Mouse (Mus musculus): ENCODE data around the gene Dot1l. TPM values are rescaled to one million over a fixed set of nuclear protein-coding genes. Genes with fewer than 3 reads are reported as not detected.
"Not testable (repeated sequence)": the region's sequence is repeated elsewhere in the genome, so short reads cannot be mapped to it uniquely, and the experiment has no call there.

Dot1l gene
- total RNA-seq, 2 experiments from 2014 or later: 39.9 to 60.6 TPM

- peak; percentile 69 to 75 for DNase-seq (ENCODE audit: extremely low spot score in 1 of 2, low spot score in 1 of 2)
Observed at GRCm38 (mm10) chr10:80807057-80807627, 52.1 kb downstream of the Dot1l start.

- DNase-seq (ENCODE audit: extremely low spot score in 1 of 2, low spot score in 1 of 2): no peak
Observed at GRCm38 (mm10) chr10:80808099-80808984, 53.3 kb downstream of the Dot1l start.

GRCm38 (mm10) chr10:80808985-80809632 lies 54.1 kb downstream of the Dot1l start:
- DNase-seq (ENCODE audit: extremely low spot score in 1 of 2, low spot score in 1 of 2): no peak

- no peak for DNase-seq (ENCODE audit: extremely low spot score in 1 of 2, low spot score in 1 of 2)
Observed at GRCm38 (mm10) chr10:80810084-80810483, 55.1 kb downstream of the Dot1l start.

- DNase-seq (ENCODE audit: extremely low spot score in 1 of 2, low spot score in 1 of 2): no peak
Observed at GRCm38 (mm10) chr10:80812391-80813041, 57.5 kb downstream of the Dot1l start.

- DNase-seq (ENCODE audit: extremely low spot score in 1 of 2, low spot score in 1 of 2): no peak
Observed at GRCm38 (mm10) chr10:80813366-80813765, 58.4 kb downstream of the Dot1l start, which contains the start of gene Jsrp1. Gene Jsrp1, minus strand, starts transcription at chr10:80813498.

- DNase-seq (ENCODE audit: extremely low spot score in 1 of 2, low spot score in 1 of 2): no peak
Observed at GRCm38 (mm10) chr10:80814800-80815199, 59.8 kb downstream of the Dot1l start.

- not testable (repeated sequence) for DNase-seq (ENCODE audit: extremely low spot score in 1 of 2, low spot score in 1 of 2)
Observed at GRCm38 (mm10) chr10:80816303-80816702, 61.3 kb downstream of the Dot1l start.

GRCm38 (mm10) chr10:80817164-80817563 lies 62.2 kb downstream of the Dot1l start:
- DNase-seq (ENCODE audit: extremely low spot score in 1 of 2, low spot score in 1 of 2): no peak

GRCm38 (mm10) chr10:80817955-80818354 lies 62.9 kb downstream of the Dot1l start:
- not testable (repeated sequence) for DNase-seq (ENCODE audit: extremely low spot score in 1 of 2, low spot score in 1 of 2)

GRCm38 (mm10) chr10:80818599-80819281 lies 63.7 kb downstream of the Dot1l start:
- no peak for DNase-seq (ENCODE audit: extremely low spot score in 1 of 2, low spot score in 1 of 2)

GRCm38 (mm10) chr10:80819406-80819805 lies 64.4 kb downstream of the Dot1l start:
- DNase-seq (ENCODE audit: extremely low spot score in 1 of 2, low spot score in 1 of 2): no peak

GRCm38 (mm10) chr10:80821991-80822390 lies 67.0 kb downstream of the Dot1l start:
- DNase-seq (ENCODE audit: extremely low spot score in 1 of 2, low spot score in 1 of 2): no peak

GRCm38 (mm10) chr10:80822528-80822927 lies 67.5 kb downstream of the Dot1l start:
- DNase-seq (ENCODE audit: extremely low spot score in 1 of 2, low spot score in 1 of 2): no peak

GRCm38 (mm10) chr10:80823316-80823715 lies 68.3 kb downstream of the Dot1l start:
- DNase-seq (ENCODE audit: extremely low spot score in 1 of 2, low spot score in 1 of 2): no peak

GRCm38 (mm10) chr10:80823847-80824643 lies 69.0 kb downstream of the Dot1l start:
- DNase-seq (ENCODE audit: extremely low spot score in 1 of 2, low spot score in 1 of 2): no peak

GRCm38 (mm10) chr10:80824827-80825226 lies 69.8 kb downstream of the Dot1l start:
- DNase-seq (ENCODE audit: extremely low spot score in 1 of 2, low spot score in 1 of 2): no peak

- DNase-seq (ENCODE audit: extremely low spot score in 1 of 2, low spot score in 1 of 2): peak; percentile 93 to 94
Observed at GRCm38 (mm10) chr10:80826151-80827062, 71.4 kb downstream of the Dot1l start, which contains the start of gene Oaz1. Gene Oaz1, plus strand, starts transcription at chr10:80826656.

Data from layer of hippocampus, postnatal 25 days (tissue).